Mouse (Mus musculus): ENCODE data around the gene Serpinb6c. TPM values are rescaled to one million over a fixed set of nuclear protein-coding genes. Genes with fewer than 3 reads are reported as not detected.

Serpinb6c gene
- total and polyA plus RNA-seq, 3 experiments = not detected

- Histone ChIP-seq H3K9me3 (replicated peaks; ENCODE audit: insufficient read depth, low read length) (no peaks in the 10 kb centered on the region), H3K36me3 (ENCODE audit: control insufficient read depth in 1 of 2, insufficient read depth in 2 of 2, low read length in 2 of 2) (peaks cover 2 to 4% of the 10 kb centered on the region in 2 experiments; a peak in 3 of 4 replicates), H3K27ac (ENCODE audit: control insufficient read depth, low read depth, low read length) (no peak overlapping the region)
These were observed 25.4 kb upstream of the Serpinb6c start for GRCm38 (mm10) chr13:33930912-33931311.

GRCm38 (mm10) chr13:33930281-33930680, 24.8 kb upstream of the Serpinb6c start:
- Histone ChIP-seq H3K9ac (ENCODE audit: control insufficient read depth, low read depth, low read length, poor library complexity, severe bottlenecking) (no peak overlapping the region), H3K4me1 (ENCODE audit: control insufficient read depth in 1 of 2, insufficient read depth in 2 of 2, low read length in 2 of 2) (no peaks in the 10 kb centered on the region), H3K36me3 (ENCODE audit: control insufficient read depth in 1 of 2, insufficient read depth in 2 of 2, low read length in 2 of 2) (peaks cover 2 to 4% of the 10 kb centered on the region in 2 experiments; a peak in 3 of 4 replicates), H3K79me2 (ENCODE audit: control insufficient read depth, insufficient read depth, low read length, poor library complexity) (no peaks in the 10 kb centered on the region), H3K9me3 (replicated peaks; ENCODE audit: insufficient read depth, low read length) (no peaks in the 10 kb centered on the region), H3K27ac (ENCODE audit: control insufficient read depth, low read depth, low read length) (no peak overlapping the region), H3K27me3 (ENCODE audit: control insufficient read depth in 1 of 2, insufficient read depth in 2 of 2, low read length in 2 of 2) (no peaks in the 10 kb centered on the region), H3K4me3 (ENCODE audit: control insufficient read depth in 1 of 2, insufficient read depth in 1 of 2, low read depth in 2 of 2, low read length in 2 of 2) (no peak overlapping the region)
- TF ChIP-seq RCOR1 (IDR thresholded peaks at IDR 0.05; ENCODE audit: low read depth, low read length) (no peak), E2F4 (IDR thresholded peaks at IDR 0.05; ENCODE audit: borderline replicate concordance, low read depth, low read length) (no peak), POLR2AphosphoS5 (IDR thresholded peaks at IDR 0.05; ENCODE audit: borderline replicate concordance, low read depth, low read length) (no peak), GATA1 (IDR thresholded peaks at IDR 0.05; ENCODE audit: low read depth, low read length) (no peak), TCF12 (IDR thresholded peaks at IDR 0.05; ENCODE audit: low read depth, low read length) (no peak), POLR2AphosphoS2 (IDR thresholded peaks at IDR 0.05; ENCODE audit: low read length) (no peak), POLR2A (IDR thresholded peaks at IDR 0.05; ENCODE audit: control insufficient read depth in 1 of 2, insufficient read depth in 1 of 2, low read depth in 1 of 2, low read length in 2 of 2, poor library complexity in 1 of 2) (no peak), BHLHE40 (IDR thresholded peaks at IDR 0.05; ENCODE audit: borderline replicate concordance, low read depth, low read length) (no peak), MAZ (IDR thresholded peaks at IDR 0.05; ENCODE audit: low read depth, low read length) (no peak), NELFE (IDR thresholded peaks at IDR 0.05; ENCODE audit: low read depth, low read length) (no peak), KAT2A (conservative IDR thresholded peaks at IDR 0.05; ENCODE audit: low read depth, low read length) (no peak), ZC3H11A (IDR thresholded peaks at IDR 0.05; ENCODE audit: low read depth, low read length) (no peak)
- DNase-seq (ENCODE audit: low read depth, low spot score) = no peak

More at GRCm38 (mm10) chr13:33930912-33931311, 25.4 kb upstream of the Serpinb6c start:
- H3K27me3 ChIP-seq (ENCODE audit: control insufficient read depth in 1 of 2, insufficient read depth in 2 of 2, low read length in 2 of 2) = no peaks in the 10 kb centered on the region
- no peak for DNase-seq (ENCODE audit: low read depth, low spot score)
- H3K4me3 ChIP-seq (ENCODE audit: control insufficient read depth in 1 of 2, insufficient read depth in 1 of 2, low read depth in 2 of 2, low read length in 2 of 2) = no peak overlapping the region
- peaks cover 2% of the 10 kb centered on the region; the same call in 1 of the 2 replicates for H3K79me2 ChIP-seq (ENCODE audit: control insufficient read depth, insufficient read depth, low read length, poor library complexity)
- no peak overlapping the region for H3K9ac ChIP-seq (ENCODE audit: control insufficient read depth, low read depth, low read length, poor library complexity, severe bottlenecking)
- no peaks in the 10 kb centered on the region for H3K4me1 ChIP-seq (ENCODE audit: control insufficient read depth in 1 of 2, insufficient read depth in 2 of 2, low read length in 2 of 2)
- TF ChIP-seq USF2 (IDR thresholded peaks at IDR 0.05; ENCODE audit: borderline replicate concordance in 1 of 2, insufficient read depth in 1 of 2, low read depth in 1 of 2, low read length in 2 of 2) (no peak), POLR2AphosphoS2 (IDR thresholded peaks at IDR 0.05; ENCODE audit: low read length) (no peak), CHD1 (IDR thresholded peaks at IDR 0.05; ENCODE audit: low read depth, low read length) (no peak)

GRCm38 (mm10) chr13:33921699-33922098, 16.2 kb upstream of the Serpinb6c start:
- Histone ChIP-seq H3K9ac (ENCODE audit: control insufficient read depth, low read depth, low read length, poor library complexity, severe bottlenecking) (no peak overlapping the region), H3K4me3 (ENCODE audit: control insufficient read depth in 1 of 2, insufficient read depth in 1 of 2, low read depth in 2 of 2, low read length in 2 of 2) (no peak overlapping the region), H3K27me3 (ENCODE audit: control insufficient read depth in 1 of 2, insufficient read depth in 2 of 2, low read length in 2 of 2) (no peaks in the 10 kb centered on the region), H3K36me3 (ENCODE audit: control insufficient read depth in 1 of 2, insufficient read depth in 2 of 2, low read length in 2 of 2) (peaks cover 0 to 3% of the 10 kb centered on the region in 2 experiments; a peak in 2 of 4 replicates), H3K27ac (ENCODE audit: control insufficient read depth, low read depth, low read length) (no peak overlapping the region), H3K4me1 (ENCODE audit: control insufficient read depth in 1 of 2, insufficient read depth in 2 of 2, low read length in 2 of 2) (no peaks in the 10 kb centered on the region), H3K9me3 (replicated peaks; ENCODE audit: insufficient read depth, low read length) (no peaks in the 10 kb centered on the region), H3K79me2 (ENCODE audit: control insufficient read depth, insufficient read depth, low read length, poor library complexity) (no peaks in the 10 kb centered on the region)
- DNase-seq (ENCODE audit: low read depth, low spot score) = no peak
- no peak for TF ChIP-seq UBTF (IDR thresholded peaks at IDR 0.05; ENCODE audit: borderline replicate concordance, insufficient read depth, low read depth, low read length)
- TF ChIP-seq BHLHE40 (IDR thresholded peaks at IDR 0.05; ENCODE audit: borderline replicate concordance, low read depth, low read length) = no peak
- no peak for TF ChIP-seq MAFK (IDR thresholded peaks at IDR 0.05; ENCODE audit: borderline replicate concordance, low read depth, low read length)
- no peak for TF ChIP-seq NELFE (IDR thresholded peaks at IDR 0.05; ENCODE audit: low read depth, low read length)
- no peak for TF ChIP-seq ZMIZ1 (IDR thresholded peaks at IDR 0.05; ENCODE audit: low read depth, low read length)
- no peak for TF ChIP-seq HCFC1 (IDR thresholded peaks at IDR 0.05; ENCODE audit: low read depth, low read length)
- no peak for TF ChIP-seq SMC3 (IDR thresholded peaks at IDR 0.05; ENCODE audit: low read depth, low read length)
- no peak for TF ChIP-seq POLR2A (IDR thresholded peaks at IDR 0.05; ENCODE audit: control insufficient read depth in 1 of 2, insufficient read depth in 1 of 2, low read depth in 1 of 2, low read length in 2 of 2, poor library complexity in 1 of 2)
- no peak for TF ChIP-seq ETS1 (IDR thresholded peaks at IDR 0.05; ENCODE audit: low read depth, low read length)
- TF ChIP-seq SIN3A (IDR thresholded peaks at IDR 0.05; ENCODE audit: low read length) = no peak
- no peak for TF ChIP-seq ZKSCAN1 (IDR thresholded peaks at IDR 0.05; ENCODE audit: low read depth, low read length)
- no peak for TF ChIP-seq POLR2AphosphoS5 (IDR thresholded peaks at IDR 0.05; ENCODE audit: borderline replicate concordance, low read depth, low read length)
- no peak for TF ChIP-seq MYC (IDR thresholded peaks at IDR 0.05; ENCODE audit: low read depth, low read length)
- no peak for TF ChIP-seq ZC3H11A (IDR thresholded peaks at IDR 0.05; ENCODE audit: low read depth, low read length)
- no peak for TF ChIP-seq TBP (IDR thresholded peaks at IDR 0.05; ENCODE audit: low read depth, low read length)
- TF ChIP-seq RCOR1 (IDR thresholded peaks at IDR 0.05; ENCODE audit: low read depth, low read length) = no peak
- no peak for TF ChIP-seq EP300 (IDR thresholded peaks at IDR 0.05; ENCODE audit: low read depth in 1 of 2, low read length in 2 of 2)

All from MEL (cell line).